Mouse (Mus musculus) brain, embryonic 14.5 days (tissue): ENCODE measurements around the gene Rasgef1b.

Source experiments
- CTCF ChIP-seq: fragments of 200-500 bp; IDR thresholded peaks from 2 replicates; pipeline ENCODE4 v1.5.1; 2012; ENCODE audit warnings: inconsistent platforms, mild to moderate bottlenecking, moderate library complexity, borderline replicate concordance; ENCODE audit not compliant: insufficient read depth, insufficient read length; ENCODE audit errors: extremely low read depth
- POLR2A ChIP-seq: fragments of 200-500 bp; IDR thresholded peaks from 2 replicates; pipeline ENCODE4 v1.6.1; 2012; ENCODE audit warnings: mild to moderate bottlenecking, inconsistent platforms, borderline replicate concordance; ENCODE audit not compliant: poor library complexity, insufficient read depth, insufficient read length, severe bottlenecking; ENCODE audit errors: extremely low read depth

- TF ChIP-seq CTCF = no peak
- TF ChIP-seq POLR2A = no peak
Observed at GRCm38 (mm10) chr5:99241988-99242740, 486.7 kb downstream of the Rasgef1b start.
